Mouse (Mus musculus) R1 (cell line): Measurements from ENCODE around the gene Emc10.
A peak's percentile ranks its signal among the peaks of the same experiment; 100 is the strongest.

Experiments
- DNase-seq: peaks from one replicate; pipeline ENCODE4 v3.0.0-alpha.2; 2018; ENCODE audit warnings: low read depth, low spot score

Emc10 gene

DNA sequence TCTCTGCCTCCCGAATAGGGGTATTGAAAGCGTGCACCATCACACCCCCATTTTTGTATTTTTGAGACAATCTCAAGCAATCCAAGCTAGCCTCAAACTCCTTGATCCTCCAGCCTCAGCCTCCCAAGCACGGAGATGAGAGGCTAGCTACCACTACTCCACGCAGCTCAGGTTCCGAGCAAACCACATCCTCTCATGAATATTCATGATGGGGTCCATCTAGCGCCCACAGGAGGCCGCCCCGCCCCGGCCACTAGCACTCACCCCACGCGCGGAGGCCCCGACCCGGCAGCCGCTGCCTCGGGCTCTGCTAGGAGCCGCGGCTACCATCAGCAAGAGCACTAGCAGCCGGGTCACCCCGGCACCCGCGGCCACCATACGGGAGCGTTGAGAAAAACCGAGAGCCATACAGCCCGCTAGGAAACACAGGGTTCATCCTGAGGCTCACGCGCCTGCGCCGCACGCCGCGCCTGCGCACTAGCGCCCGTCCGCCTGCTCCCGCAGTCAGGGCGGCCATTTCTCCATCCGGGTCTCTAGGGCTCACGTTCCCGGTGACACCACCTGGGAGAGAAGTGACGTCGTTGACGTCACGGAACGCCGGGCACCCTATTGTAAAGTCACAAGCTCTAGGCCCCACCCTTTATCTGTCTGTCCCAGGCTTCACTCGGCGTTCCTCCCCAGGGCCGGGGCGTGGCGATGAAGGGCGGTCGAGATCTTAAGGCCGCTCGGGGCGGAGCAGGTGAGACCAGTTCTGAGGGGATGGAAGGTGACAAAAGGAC, at the start of gene Emc10, which contains the start of gene Fam71e1:
Gene Emc10, minus strand, starts transcription at position 538 of the 779 bp plus-strand sequence.
Gene Fam71e1, plus strand, starts transcription at position 590 of the 779 bp plus-strand sequence.
- DNase-seq, result peak; percentile 100

GRCm38 (mm10) chr7:44543071-44543470, 46.7 kb upstream of the Emc10 start:
- no peak for DNase-seq

DNA sequence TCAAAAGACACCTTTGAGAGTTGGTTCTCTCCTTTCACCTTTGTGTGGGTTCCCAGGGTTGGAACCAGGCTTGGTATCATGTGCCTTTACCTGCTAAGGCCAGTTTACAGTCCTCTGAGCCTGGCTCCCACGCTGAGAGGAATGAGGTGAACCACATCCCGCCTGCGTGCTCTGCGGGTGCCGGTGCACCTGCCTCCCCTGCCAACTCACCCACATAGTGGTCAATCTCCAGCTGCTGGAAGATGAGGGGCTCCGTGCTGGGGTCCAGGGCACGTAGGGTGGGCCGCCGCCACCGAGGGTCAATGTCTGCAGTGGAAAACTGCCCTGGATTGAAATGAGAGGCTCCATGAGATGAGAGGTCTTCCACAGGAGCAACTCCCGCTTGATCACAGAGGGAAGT, 46.2 kb upstream of the Emc10 start:
- DNase-seq, result no peak

GRCm38 (mm10) chr7:44538756-44539624, 42.7 kb upstream of the Emc10 start:
- no peak for DNase-seq

- no peak for DNase-seq
Measured at GRCm38 (mm10) chr7:44537496-44537895, 41.2 kb upstream of the Emc10 start.

DNA sequence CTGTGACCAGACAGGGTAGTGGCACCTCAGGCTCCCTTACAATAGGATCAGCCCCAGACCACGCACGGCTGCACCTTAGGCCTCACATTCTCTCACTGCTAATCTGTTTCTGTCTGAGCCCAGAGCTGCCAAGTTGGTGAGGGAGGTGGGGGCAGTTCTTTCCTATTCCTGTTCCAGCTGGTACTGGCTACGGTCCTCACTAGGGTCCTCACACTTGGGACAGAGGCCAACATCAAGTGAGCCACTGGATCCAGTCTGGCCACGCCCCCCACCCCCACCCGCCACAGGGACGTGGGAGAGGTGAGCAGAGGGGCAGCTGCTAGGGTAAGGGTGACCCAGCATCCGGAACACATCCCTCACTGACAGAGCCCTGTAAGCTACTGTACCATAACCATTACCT, 40.7 kb upstream of the Emc10 start:
- DNase-seq, result no peak

DNA sequence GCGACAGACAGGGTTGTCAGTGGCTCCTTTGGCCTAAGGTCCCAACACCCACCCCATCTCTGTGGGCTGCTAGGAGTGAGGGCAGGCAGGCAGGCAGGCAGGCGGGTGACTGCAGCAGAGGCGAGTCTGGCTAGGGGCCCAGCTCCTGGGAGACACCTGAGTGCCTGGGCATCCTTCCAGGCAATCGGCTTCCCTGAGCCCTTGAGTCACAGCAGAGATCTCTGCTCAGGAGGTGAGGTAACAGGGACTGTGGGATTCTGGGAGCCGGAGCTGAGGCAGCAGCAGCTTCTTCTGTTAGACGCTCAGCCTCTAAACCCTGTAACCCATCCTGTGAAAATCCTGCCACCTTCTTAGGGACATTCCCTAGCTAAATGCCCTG, 40.2 kb upstream of the Emc10 start:
- no peak for DNase-seq

GRCm38 (mm10) chr7:44535657-44536589, 39.6 kb upstream of the Emc10 start:
- DNase-seq, result peak; percentile 68

GRCm38 (mm10) chr7:44534656-44535441, 38.5 kb upstream of the Emc10 start:
- DNase-seq, result peak; percentile 76

DNA sequence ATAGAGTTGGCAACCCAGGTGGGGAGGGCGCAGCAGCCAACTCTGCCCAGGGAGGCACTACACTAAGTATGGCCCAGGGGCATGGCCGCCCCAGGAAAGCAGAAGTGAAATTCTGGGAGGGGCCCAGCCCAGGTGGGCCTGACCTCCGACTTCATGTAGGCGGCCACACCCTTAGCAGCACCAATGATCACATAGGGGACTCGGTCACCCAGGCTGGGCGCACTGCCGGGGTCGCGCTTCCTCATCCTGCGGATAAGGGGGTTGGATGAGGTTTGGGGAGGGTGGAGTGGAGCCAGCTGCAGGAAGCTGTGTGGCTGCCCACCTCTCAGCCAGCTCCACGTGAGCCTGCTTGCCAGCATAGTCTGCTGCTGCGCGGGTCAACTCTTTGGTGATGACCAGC, 37.9 kb upstream of the Emc10 start:
- DNase-seq, result no peak

- no peak for DNase-seq
Measured at GRCm38 (mm10) chr7:44533746-44534045, 37.4 kb upstream of the Emc10 start.

DNA sequence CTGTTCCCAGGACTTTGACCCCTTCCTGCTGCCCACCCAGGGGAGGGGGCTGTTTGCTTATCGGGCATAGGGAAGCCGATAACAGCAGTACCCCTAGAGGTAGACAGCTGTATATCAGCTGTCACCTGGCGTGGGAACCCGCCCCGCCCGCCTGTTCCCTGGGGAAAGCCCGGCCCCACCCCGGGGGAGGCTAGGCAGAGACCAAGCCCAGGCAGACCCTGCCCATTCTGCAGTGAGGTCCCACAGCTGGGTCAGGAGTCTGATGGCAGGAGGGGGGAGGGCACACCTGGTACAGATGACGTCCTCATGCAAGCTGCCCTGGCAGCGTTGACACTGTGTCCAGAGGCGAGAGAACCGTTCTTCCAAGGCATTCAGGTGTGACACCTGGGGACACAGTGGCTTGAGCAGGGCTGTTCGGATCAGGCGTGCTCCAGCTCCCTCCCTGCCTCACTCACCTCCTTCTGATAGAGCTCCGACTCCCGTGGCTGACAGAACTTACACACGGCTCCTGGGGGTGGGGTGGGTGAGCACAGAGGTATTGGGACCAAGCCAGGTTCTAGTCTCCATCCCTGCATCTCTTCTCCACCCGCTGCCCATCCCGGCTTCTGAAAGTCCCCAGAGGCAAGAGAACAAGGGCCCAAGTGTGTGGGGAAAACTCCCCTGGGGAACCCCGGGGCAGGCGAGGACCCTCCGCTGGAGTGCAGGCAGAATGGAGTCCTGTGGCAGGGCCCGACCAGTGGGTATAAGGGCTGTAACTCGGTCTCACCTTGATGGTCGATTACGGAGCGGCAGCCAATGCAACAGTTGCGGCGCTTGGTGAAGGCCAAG, 36.8 kb upstream of the Emc10 start:
- no peak for DNase-seq

DNA sequence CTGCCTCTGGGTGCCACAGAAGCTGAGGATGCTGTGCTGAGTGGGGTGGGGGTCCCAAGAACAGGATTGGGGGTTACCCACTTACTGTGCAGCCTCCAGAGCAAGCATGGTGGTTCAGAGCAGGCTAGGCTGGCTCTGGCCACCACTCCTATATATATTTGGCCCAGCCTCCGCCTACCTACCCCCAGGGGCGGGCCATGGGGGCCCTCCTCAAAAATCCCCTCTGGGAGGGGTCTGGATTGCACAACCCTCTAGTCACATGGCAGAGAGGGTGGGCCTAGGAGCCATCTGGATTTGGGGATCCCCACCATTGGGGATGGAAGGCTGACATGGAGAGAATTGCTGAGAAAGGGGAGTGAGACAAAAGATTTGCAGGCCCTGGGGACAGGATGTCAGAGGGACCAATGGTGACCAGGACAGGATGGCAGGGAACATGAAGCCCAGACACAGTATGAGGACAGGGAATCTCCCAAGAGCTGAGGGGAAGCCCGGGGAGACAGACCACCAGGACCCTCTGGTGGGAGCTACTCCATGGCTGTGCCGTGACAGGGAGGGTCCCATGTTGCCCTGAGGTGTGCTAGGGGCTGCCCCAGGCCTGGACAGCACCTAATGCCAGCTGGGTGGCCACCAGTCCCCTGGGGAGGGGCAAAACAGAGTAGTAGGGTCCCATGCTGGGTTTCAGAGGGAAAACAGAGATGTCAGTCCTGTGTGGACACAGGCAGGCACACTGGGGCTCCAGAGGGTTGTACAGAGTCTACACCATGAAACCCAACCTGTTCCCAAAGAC, 35.8 kb upstream of the Emc10 start, which contains the start of gene Spib:
Gene Spib, minus strand, starts transcription at position 126 of the 787 bp plus-strand sequence.
- no peak for DNase-seq

- no peak for DNase-seq
Measured at GRCm38 (mm10) chr7:44531207-44531606, 34.9 kb upstream of the Emc10 start.

- no peak for DNase-seq
Measured at GRCm38 (mm10) chr7:44530507-44530906, 34.2 kb upstream of the Emc10 start.

GRCm38 (mm10) chr7:44529518-44529917, 33.2 kb upstream of the Emc10 start:
- DNase-seq, result no peak

DNA sequence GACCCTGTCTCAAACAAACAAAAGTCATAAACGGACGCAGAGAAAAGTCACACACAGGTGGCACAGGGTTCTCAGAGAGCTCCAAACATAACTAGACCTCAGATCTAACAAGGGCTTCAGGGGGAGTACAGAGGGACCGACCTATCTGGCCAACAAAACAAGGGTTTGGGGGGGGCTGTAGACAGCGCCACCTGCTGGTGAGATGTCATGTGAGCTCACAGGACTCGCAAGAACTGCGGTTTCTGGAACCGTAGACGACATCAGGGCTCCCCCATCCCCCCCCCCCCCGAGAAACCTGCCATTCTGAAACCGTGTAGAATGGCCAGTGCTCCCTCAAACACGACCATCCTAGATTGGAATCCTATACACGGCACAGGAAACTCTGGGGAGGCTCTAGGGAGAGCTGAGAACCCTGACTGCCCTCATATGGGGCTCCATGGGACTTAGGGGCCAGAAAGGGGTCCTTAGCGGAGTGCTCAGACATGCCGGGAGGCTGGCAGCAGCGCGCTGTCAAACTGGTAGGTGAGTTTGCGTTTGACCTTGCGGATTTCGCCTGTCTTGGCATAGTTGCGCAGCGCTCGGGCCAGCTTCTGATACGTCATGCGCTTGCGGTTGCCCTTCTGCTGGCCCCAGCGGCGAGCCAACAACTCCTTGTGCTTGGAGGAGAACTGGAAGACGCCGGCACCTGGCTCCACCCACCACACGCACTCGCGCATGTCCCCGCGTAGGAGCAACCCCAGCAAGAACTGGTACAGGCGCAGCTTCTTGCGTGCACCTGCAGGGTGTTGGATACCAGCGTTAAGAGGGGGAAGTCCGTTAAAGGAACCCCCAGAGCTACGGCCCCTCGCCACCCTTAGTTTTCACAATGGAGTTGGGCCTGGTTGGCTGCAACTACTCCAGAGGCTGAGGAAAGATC, 31.4 kb upstream of the Emc10 start:
- peak; percentile 74 for DNase-seq
